In genomic region chr9:63309008-63309407, GRCm38 (mm10) we compare ENCODE assay signal across 10 mouse cellular contexts.
DNase-seq lines count a peak whose midpoint lies in the region; ATAC-seq lines count a peak whose summit lies in the region.
"Had no signal": no experiment of that assay in that cellular context is flagged by ENCODE, and none has a peak within 500 bp of the region (broad histone marks: within the 10 kb centered on the region; RNA-seq: fewer than 3 reads in every experiment).

No protein-coding gene starts in this region.

- ATAC-seq in heart, embryonic 12.5 days (ENCODE audit: insufficient number of reproducible peaks, low FRiP score): no peak
- peak; percentile 97 for ATAC-seq in lung, embryonic 16.5 days (ENCODE audit: low read depth)
- no peak for ATAC-seq in CD4-positive, CD25-positive, alpha-beta regulatory T cell, adult 4 months

- H3K27ac ChIP-seq in heart, embryonic 12.5 days (ENCODE audit: poor library complexity, severe bottlenecking): peak overlapping the region; percentile 46
- no peak overlapping the region for H3K27ac ChIP-seq in lung, embryonic 16.5 days (ENCODE audit: low read length)
- H3K27ac ChIP-seq: liver, embryonic 14.5 days had no signal

- peak overlapping the region; percentile 32 for H3K4me2 ChIP-seq in heart, embryonic 12.5 days
- no peak overlapping the region for H3K4me2 ChIP-seq in lung, embryonic 16.5 days (ENCODE audit: low read depth, low read length)

- H3K4me3 ChIP-seq in heart, embryonic 12.5 days: no peak overlapping the region
- H3K4me3 ChIP-seq in lung, embryonic 16.5 days (ENCODE audit: low read length): no peak overlapping the region

- peaks cover 35% of the 10 kb centered on the region for H3K4me1 ChIP-seq in heart, embryonic 12.5 days (replicated peaks)
- peaks cover 10% of the 10 kb centered on the region for H3K4me1 ChIP-seq in lung, embryonic 16.5 days (replicated peaks; ENCODE audit: control insufficient read depth, insufficient read depth, low read length)

- WGBS in heart, embryonic 12.5 days: 21% methylated on average over 5 of the region's 5 CpGs
- 34% methylated on average over 5 of the region's 5 CpGs for WGBS in lung, embryonic 16.5 days

- H3K9me3 ChIP-seq in heart, embryonic 12.5 days (replicated peaks): no peaks in the 10 kb centered on the region
- no peaks in the 10 kb centered on the region for H3K9me3 ChIP-seq in lung, embryonic 16.5 days (ENCODE audit: control insufficient read depth, low read length)

- H3K9ac ChIP-seq in heart, embryonic 12.5 days: no peak overlapping the region
- no peak overlapping the region for H3K9ac ChIP-seq in lung, embryonic 16.5 days (ENCODE audit: low read length)
- H3K9ac ChIP-seq: liver, embryonic 14.5 days had no signal

- H3K36me3 ChIP-seq in heart, embryonic 12.5 days: peaks cover 4% of the 10 kb centered on the region
- no peaks in the 10 kb centered on the region for H3K36me3 ChIP-seq in lung, embryonic 16.5 days (ENCODE audit: control insufficient read depth, insufficient read depth, low read length)

- no peaks in the 10 kb centered on the region for H3K27me3 ChIP-seq in heart, embryonic 12.5 days (replicated peaks)
- no peaks in the 10 kb centered on the region for H3K27me3 ChIP-seq in lung, embryonic 16.5 days (ENCODE audit: control insufficient read depth, insufficient read depth, low read depth, low read length)

- peak; percentile 34 to 47 for DNase-seq in gastrocnemius, adult 8-10 months (ENCODE audit: low spot score in 2 of 2)
- DNase-seq in gastrocnemius, postnatal 4 days (ENCODE audit: low spot score in 2 of 2): no peak
- DNase-seq in MN1 (ENCODE audit: low spot score): peak; percentile 13
- DNase-seq in left cerebral cortex, adult 11 months (ENCODE audit: low spot score): no peak
- no peak for DNase-seq in yolk sac, embryonic 10.5 days (ENCODE audit: low spot score)
- DNase-seq: thymus, adult 2 months had no signal

Comparison
In these comparisons a context has a peak if more than half of its experiments do, and no peak if none do; other contexts are left out.
1. DNase-seq: peak in gastrocnemius, adult 8-10 months (2 of 2) and MN1 (single experiment); none in gastrocnemius, postnatal 4 days (0 of 2), left cerebral cortex, adult 11 months (single experiment) and yolk sac, embryonic 10.5 days (single experiment).